Mouse (Mus musculus): ENCODE data around the gene Taz.

- TF ChIP-seq CTCF (IDR thresholded peaks at IDR 0.05; ENCODE audit: low read depth) (no peak), EP300 (IDR thresholded peaks at IDR 0.05; ENCODE audit: low read depth) (no peak)
Measured at GRCm38 (mm10) chrX:74296538-74297448, 15.1 kb downstream of the Taz start, which contains the start of gene Atp6ap1.

Measured in liver, postnatal 0 days (tissue).